Mouse (Mus musculus): ENCODE measurements at regions not wholly inside any gene's neighbourhood (a gene's known extent, or its start where the extent isn't known, plus 50 kb on each side); places are given as distances from the start of the nearest gene placed in this dataset.

GRCm38 (mm10) chr9:84194716-84195115, 269.8 kb downstream of the Bckdhb start:
- TF ChIP-seq POLR2AphosphoS2 (IDR thresholded peaks at IDR 0.05; ENCODE audit: low read depth, low read length) (no peak), ZKSCAN1 (IDR thresholded peaks at IDR 0.05; ENCODE audit: borderline replicate concordance, low read depth, low read length) (no peak), ZNF384 (IDR thresholded peaks at IDR 0.05; ENCODE audit: low read depth, low read length) (no peak), TCF12 (IDR thresholded peaks at IDR 0.05; ENCODE audit: low read depth, low read length) (no peak), EP300 (IDR thresholded peaks at IDR 0.05; ENCODE audit: low read length) (no peak)

Data from CH12.LX (cell line).